Mouse (Mus musculus) limb, embryonic 15.5 days (tissue): ENCODE measurements around the gene Ell. TPM values are rescaled to one million over a fixed set of nuclear protein-coding genes. Genes with fewer than 3 reads are reported as not detected.

Experiments used
- ATAC-seq: fragments of 200-750 bp; cut with Nextera tagmentation; 2 replicates; pipeline ENCODE4 v1.8.0; 2017; ENCODE audit warnings: low read depth, moderate TSS enrichment; ENCODE audit not compliant: insufficient number of reproducible peaks, low FRiP score, low TSS enrichment
- H3K27ac ChIP-seq: fragments of 300-500 bp; sonication (generic); 2 replicates; pipeline ENCODE4 v1.5.1; 2015; ENCODE audit warnings: moderate library complexity, mild to moderate bottlenecking, inconsistent platforms
- H3K27me3 ChIP-seq: fragments of 300-500 bp; sonication (generic); 2 replicates; pipeline ENCODE4 v1.6.1; 2015; ENCODE audit warnings: inconsistent platforms
- H3K36me3 ChIP-seq: fragments of 300-500 bp; sonication (generic); 2 replicates; pipeline ENCODE4 v1.6.1; 2015; ENCODE audit warnings: inconsistent platforms
- H3K4me1 ChIP-seq: fragments of 300-500 bp; sonication (generic); 2 replicates; pipeline ENCODE4 v1.6.1; 2015; ENCODE audit warnings: inconsistent platforms
- H3K4me2 ChIP-seq: fragments of 300-500 bp; sonication (generic); 2 replicates; pipeline ENCODE4 v1.6.1; 2015; ENCODE audit warnings: mild to moderate bottlenecking, inconsistent platforms
- H3K4me3 ChIP-seq: fragments of 300-500 bp; sonication (generic); 2 replicates; pipeline ENCODE4 v1.5.1; 2015; ENCODE audit warnings: mild to moderate bottlenecking, inconsistent platforms
- H3K9ac ChIP-seq: fragments of 300-500 bp; sonication (generic); 2 replicates; pipeline ENCODE4 v1.6.1; 2015; ENCODE audit warnings: inconsistent platforms
- H3K9me3 ChIP-seq: fragments of 300-500 bp; sonication (generic); 2 replicates; pipeline ENCODE4 v1.6.1; 2016; ENCODE audit warnings: inconsistent platforms
- WGBS: fragments of 180-500 bp; shearing (Covaris S2); methylation state at CpG from one replicate; pipeline ENCODE4 v1.1.7; 2015; 5-methylcytosine and 5-hydroxymethylcytosine counted together
- polyA plus RNA-seq: library from polyadenylated mRNA; unstranded; fragments of >200 nt; fragmentation: Nextera tagmentation; extraction: Ambion mirVana; gene quantifications from 2 replicates; pipeline ENCODE4 v1.2.1, GENCODE M21; 2015

The Ell gene
- polyA plus RNA-seq, 1 experiment from 2014 or later: 20.4 TPM

DNA sequence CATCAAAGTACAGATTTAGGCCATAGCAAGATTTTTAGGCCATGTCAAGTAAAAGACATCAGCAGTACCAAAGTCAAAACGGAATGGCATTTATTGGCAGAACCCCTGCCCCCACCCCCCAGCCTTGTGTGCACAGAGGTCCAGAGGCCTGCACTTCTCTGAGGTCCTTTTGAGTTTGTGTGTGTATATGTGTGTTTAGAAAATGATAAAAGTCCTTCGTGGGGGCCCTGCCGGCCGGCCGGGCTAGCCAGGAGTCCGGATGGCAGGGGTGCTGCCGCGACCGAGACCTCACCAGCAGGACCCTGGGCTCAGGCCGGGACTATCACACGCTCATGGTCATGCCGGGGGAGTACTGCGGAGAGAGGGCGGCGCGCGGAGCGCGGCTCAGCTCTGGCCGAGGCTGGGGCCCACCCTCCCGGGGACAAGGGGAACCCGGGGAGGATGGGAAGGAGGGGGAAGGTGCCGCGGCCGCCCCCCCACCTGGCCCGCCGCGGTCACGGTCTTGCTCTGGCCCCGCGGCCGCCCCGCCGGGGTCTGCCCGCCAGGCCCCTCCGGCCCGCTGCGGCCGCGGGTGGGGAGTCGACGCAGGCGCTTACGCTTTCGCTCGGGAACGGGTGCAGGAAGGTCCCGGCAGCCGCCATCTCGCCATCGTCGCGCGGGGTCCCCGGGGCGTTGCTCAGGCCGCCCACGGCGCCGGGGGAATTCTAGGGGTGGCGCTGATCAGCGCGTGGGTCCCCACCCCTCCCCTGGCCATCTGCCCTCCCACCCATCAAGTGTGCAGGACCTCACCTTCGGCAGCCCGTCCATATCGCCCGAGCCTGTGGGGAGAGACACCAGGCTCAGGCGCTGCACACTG, 58.4 kb downstream of the Ell start:
- Histone ChIP-seq H3K9ac (peak overlapping the region; percentile 51), H3K36me3 (peaks cover 31% of the 10 kb centered on the region), H3K4me3 (peak overlapping the region; percentile 48), H3K27ac (peak overlapping the region; percentile 61), H3K4me2 (peak overlapping the region; percentile 79), H3K9me3 (no peaks in the 10 kb centered on the region), H3K27me3 (no peaks in the 10 kb centered on the region), H3K4me1 (peaks cover 82% of the 10 kb centered on the region)
- WGBS: 11% methylated on average over 67 of the region's 68 CpGs
- ATAC-seq: no peak

DNA sequence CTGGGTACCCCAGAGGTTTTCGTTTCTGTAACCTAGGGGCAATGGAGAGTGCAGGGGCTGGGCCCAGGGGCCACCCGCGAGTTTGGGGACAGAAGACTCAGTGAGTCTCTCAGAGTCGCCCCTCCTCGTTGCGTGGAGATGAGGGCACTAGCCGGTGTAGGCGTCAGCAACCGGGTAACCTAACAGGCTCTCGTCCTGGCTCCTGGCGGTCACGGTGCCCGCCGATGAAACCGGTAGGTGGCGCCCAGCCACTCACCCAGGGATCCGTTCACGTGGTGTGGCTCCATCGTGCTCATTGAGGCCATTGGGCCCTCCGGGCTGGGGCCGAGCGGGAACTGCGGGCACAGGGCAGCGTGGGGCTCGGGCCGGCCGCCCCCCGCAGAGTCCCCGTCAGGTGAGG, 59.0 kb downstream of the Ell start:
- H3K9ac ChIP-seq: peak overlapping the region; percentile 51
- peak overlapping the region; percentile 48 for H3K4me3 ChIP-seq
- WGBS: 3% methylated on average over 29 of the region's 29 CpGs
- peaks cover 37% of the 10 kb centered on the region for H3K36me3 ChIP-seq
- H3K9me3 ChIP-seq: no peaks in the 10 kb centered on the region
- peaks cover 76% of the 10 kb centered on the region for H3K4me1 ChIP-seq
- H3K27ac ChIP-seq: peak overlapping the region; percentile 61
- peak overlapping the region; percentile 79 for H3K4me2 ChIP-seq
- H3K27me3 ChIP-seq: no peaks in the 10 kb centered on the region
- ATAC-seq: no peak

- ATAC-seq: no peak
- H3K9ac ChIP-seq: no peak overlapping the region; the same call in 1 of the 2 replicates
- H3K4me1 ChIP-seq: peaks cover 72% of the 10 kb centered on the region
- H3K36me3 ChIP-seq: peaks cover 39% of the 10 kb centered on the region
- no peaks in the 10 kb centered on the region for H3K9me3 ChIP-seq
- peak overlapping the region; percentile 61 for H3K27ac ChIP-seq
- 17% methylated on average over 10 of the region's 10 CpGs for WGBS
- peak overlapping the region; percentile 79 for H3K4me2 ChIP-seq
- peak overlapping the region; percentile 48 for H3K4me3 ChIP-seq
- no peaks in the 10 kb centered on the region for H3K27me3 ChIP-seq
These were observed 59.5 kb downstream of the Ell start for GRCm38 (mm10) chr8:70598722-70599121.

DNA sequence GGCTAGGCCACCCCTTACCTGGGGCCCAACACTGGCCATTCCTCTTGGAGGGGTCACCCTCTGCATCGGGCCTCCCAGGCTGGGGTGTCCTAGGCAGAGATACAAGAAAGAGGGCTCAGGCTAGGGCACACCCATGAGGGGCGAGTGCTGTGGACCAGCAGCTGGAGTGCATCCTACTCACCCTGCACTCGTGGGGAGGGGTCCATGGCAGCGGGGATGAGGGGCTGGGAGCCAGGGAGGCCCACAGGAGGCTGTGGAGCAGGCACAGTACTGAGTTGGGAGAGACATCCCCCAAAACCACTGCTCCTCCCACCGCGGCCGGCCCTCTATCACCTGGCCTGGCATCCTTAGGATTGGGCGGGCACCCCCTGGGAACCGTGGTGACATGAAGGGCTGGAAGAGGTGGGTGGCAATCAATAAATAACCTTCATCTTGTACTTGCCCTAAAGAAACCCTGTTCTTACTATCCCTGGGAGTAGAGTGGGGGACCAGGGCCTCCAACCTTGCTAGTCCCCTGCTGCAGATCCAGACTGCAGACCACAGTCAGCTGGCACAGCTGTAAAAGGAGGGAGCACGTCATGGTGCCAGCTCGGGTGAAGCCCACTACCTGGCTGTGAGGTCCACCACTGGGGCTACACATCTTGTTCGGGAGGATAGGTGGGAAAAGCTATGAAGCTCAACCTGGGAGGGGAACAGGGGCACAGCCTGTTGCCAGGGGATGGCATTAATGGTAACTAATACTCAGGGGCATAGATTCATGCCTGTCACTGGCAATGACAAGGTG, 60.4 kb downstream of the Ell start:
- Histone ChIP-seq H3K4me1 (peaks cover 72% of the 10 kb centered on the region), H3K9ac (no peak overlapping the region), H3K27ac (no peak overlapping the region)

GRCm38 (mm10) chr8:70600473-70601270, 61.4 kb downstream of the Ell start:
- no peak for ATAC-seq
- Histone ChIP-seq H3K9me3 (no peaks in the 10 kb centered on the region), H3K27me3 (no peaks in the 10 kb centered on the region), H3K27ac (peak overlapping the region; percentile 50), H3K4me1 (peaks cover 64% of the 10 kb centered on the region), H3K9ac (no peak overlapping the region), H3K4me2 (peak overlapping the region; percentile 39), H3K4me3 (peak overlapping the region; percentile 18), H3K36me3 (peaks cover 41% of the 10 kb centered on the region)
- WGBS: 25% methylated on average over 10 of the region's 10 CpGs

More for the DNA sequence above, 60.4 kb downstream of the Ell start:
- Histone ChIP-seq H3K4me3 (no peak overlapping the region), H3K36me3 (peaks cover 43% of the 10 kb centered on the region), H3K4me2 (no peak overlapping the region), H3K9me3 (no peaks in the 10 kb centered on the region), H3K27me3 (no peaks in the 10 kb centered on the region)
- WGBS: 79% methylated on average over 12 of the region's 12 CpGs
- ATAC-seq: no peak

DNA sequence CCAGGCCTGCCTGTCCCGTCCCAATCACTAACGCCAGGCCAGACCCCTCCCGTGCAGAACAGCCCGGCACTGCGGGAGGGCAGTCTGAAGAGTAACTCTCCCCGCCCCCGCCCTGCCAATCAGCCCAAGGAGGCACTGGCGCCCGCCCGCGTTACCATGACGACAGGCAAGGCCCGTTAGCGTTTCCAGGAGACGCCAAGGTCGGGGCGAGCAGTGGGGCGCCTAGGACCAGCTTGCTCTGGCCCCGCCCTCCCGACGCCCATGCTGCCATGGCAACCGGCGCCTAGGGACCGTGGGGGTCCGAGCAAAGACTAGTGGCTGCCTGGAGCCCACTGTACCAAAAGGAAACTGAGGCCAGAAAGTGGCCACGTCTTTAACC, 62.0 kb downstream of the Ell start:
- H3K4me2 ChIP-seq: peak overlapping the region; percentile 39
- H3K36me3 ChIP-seq: peaks cover 36% of the 10 kb centered on the region
- no peaks in the 10 kb centered on the region for H3K9me3 ChIP-seq
- WGBS: 2% methylated on average over 26 of the region's 26 CpGs
- peaks cover 61% of the 10 kb centered on the region for H3K4me1 ChIP-seq
- ATAC-seq: no peak
- H3K27ac ChIP-seq: peak overlapping the region; percentile 50
- peak overlapping the region; percentile 18 for H3K4me3 ChIP-seq
- H3K27me3 ChIP-seq: no peaks in the 10 kb centered on the region
- no peak overlapping the region for H3K9ac ChIP-seq

DNA sequence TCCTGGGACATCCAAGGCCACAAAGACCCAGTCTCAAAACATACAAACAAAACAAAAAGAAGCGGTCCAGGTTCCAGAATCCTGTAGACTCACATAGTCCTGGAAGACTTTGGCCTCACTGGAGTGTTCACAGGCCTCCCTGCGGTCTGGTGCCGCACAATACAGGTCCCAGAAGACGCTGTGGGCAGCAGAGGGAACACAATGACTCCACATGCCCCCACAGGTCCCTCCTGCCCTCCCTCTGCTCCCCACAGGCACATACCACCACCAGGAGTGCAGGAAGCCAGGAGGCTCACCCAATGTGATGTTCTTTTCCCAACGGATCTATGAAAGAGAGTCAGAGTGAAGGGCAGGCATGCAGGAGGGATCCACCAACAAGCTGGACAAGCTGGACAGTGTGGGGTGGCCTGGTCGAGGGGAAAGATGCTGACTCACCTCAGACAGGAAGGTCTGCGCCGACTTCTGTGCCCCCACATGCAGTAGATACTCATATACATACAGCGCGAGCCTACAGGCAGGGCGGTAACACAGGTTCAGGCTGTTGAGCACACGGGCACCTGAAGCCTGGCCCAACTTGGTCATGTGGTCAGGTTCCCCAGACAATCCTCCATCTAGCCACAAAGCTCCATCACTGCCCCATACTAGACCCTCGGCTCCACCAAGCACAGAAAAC, 63.0 kb downstream of the Ell start:
- Histone ChIP-seq H3K4me2 (no peak overlapping the region), H3K9ac (no peak overlapping the region), H3K27me3 (no peaks in the 10 kb centered on the region), H3K9me3 (no peaks in the 10 kb centered on the region), H3K4me3 (no peak overlapping the region), H3K4me1 (peaks cover 62% of the 10 kb centered on the region), H3K27ac (no peak overlapping the region), H3K36me3 (peaks cover 34% of the 10 kb centered on the region)
- 93% methylated on average over 13 of the region's 13 CpGs for WGBS
- no peak for ATAC-seq

- ATAC-seq: no peak
- no peaks in the 10 kb centered on the region for H3K9me3 ChIP-seq
- peaks cover 57% of the 10 kb centered on the region for H3K4me1 ChIP-seq
- H3K27ac ChIP-seq: no peak overlapping the region
- WGBS: 88% methylated on average over 7 of the region's 7 CpGs
- no peaks in the 10 kb centered on the region for H3K27me3 ChIP-seq
- no peak overlapping the region for H3K4me3 ChIP-seq
- peaks cover 26% of the 10 kb centered on the region; the same call in 1 of the 2 replicates for H3K36me3 ChIP-seq
- no peak overlapping the region for H3K9ac ChIP-seq
- H3K4me2 ChIP-seq: no peak overlapping the region
These were observed 65.3 kb downstream of the Ell start for GRCm38 (mm10) chr8:70604558-70604957.

DNA sequence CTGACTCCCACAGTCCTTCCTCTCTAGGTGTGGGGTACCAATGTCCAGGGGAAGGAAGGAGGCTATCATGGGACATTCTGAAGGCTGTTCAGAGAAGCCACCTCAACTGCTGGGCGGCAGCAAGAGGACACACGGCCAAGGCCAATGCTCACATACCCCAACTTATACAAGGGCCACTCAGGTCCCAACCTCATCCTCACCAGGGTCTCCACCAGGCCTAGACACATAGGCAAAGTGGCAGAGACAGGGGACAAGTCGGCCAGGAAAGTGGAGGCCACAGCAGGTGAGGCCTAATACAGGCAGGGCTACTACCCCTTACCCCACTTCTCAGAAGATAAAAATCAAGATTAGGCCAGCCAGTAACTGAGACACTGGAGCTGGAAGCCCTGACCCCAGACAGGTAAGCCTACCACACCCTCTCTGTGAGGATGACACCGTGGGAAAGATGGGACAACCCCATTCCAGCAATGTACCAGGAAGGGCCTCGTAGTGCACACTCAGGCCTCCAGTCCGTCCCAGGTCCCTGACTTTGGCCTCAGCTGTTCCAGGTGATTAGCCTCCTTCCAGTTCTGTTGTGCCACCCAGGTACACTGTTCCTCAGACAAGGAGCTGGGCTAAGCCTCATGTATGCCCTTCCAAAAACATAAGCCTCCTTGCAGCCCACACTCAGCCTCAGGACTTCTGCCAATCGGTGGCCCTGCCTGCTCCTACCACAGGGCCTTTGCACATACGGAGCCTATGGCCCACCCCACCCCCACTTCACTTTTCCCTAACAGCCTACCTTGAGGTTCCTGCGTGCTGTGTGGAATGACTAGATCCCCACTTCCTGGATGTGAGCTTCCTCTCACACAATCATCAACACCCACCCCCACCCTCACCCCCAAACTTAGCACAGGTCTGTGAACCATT, 66.9 kb downstream of the Ell start:
- Histone ChIP-seq H3K27me3 (no peaks in the 10 kb centered on the region), H3K4me2 (no peak overlapping the region), H3K4me3 (0 out of 2 replicates have a peak overlapping the region, but pooled peaks have one; percentile 77), H3K4me1 (peaks cover 57% of the 10 kb centered on the region), H3K9ac (no peak overlapping the region), H3K36me3 (peaks cover 23% of the 10 kb centered on the region; the same call in 1 of the 2 replicates), H3K27ac (no peak overlapping the region), H3K9me3 (no peaks in the 10 kb centered on the region)
- 86% methylated on average over 9 of the region's 9 CpGs for WGBS
- no peak for ATAC-seq

DNA sequence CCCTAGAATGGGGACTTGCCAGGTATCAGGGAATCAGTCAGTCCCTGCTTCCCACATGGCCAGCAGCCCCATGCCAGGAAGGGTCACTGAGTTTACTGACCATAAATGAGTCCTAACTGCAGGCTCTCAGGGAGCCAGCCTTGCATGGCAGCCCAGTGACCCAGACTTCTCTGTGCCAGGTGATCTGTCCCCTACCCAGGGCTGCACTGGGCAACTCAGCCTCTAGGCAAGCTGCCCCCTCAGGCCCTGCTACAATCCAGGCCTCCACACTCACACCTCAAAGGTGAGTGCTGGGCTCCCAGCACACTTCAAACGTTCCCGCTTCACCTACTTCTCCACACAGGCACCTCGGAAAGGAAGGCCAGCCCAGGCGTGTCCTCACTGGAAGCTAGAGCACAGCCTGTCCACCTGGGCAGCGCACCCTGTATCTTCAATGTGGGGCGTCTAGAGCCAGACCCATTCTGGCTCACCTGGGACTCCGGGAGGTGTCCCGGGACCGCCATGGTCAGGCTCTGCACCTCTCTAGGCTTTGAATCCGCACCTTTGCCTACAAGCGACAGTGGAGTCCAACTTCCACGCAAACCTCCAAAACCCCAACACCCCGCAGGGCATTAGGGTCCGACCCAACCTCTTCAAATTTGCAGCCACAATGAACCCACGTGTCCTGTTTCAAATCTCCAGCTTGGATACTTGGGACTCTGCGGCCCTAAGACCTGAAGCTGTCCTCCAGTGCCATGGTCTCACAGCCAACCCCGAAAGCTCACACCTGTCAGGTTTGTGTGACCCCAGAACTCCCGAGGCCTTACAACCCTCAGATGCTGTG, 67.7 kb downstream of the Ell start:
- Histone ChIP-seq H3K9ac (peak overlapping the region; percentile 85), H3K27ac (peak overlapping the region; percentile 99; the same call in 1 of the 2 replicates), H3K4me2 (peak overlapping the region; percentile 95), H3K4me1 (peaks cover 60% of the 10 kb centered on the region), H3K4me3 (peak overlapping the region; percentile 77), H3K27me3 (no peaks in the 10 kb centered on the region), H3K36me3 (peaks cover 20% of the 10 kb centered on the region; the same call in 1 of the 2 replicates), H3K9me3 (no peaks in the 10 kb centered on the region)
- WGBS: 51% methylated on average over 18 of the region's 18 CpGs
- ATAC-seq: no peak
